Mouse (Mus musculus): ENCODE data around the gene Gm45213. TPM values are rescaled to one million over a fixed set of nuclear protein-coding genes. Genes with fewer than 3 reads are reported as not detected.

The Gm45213 gene
- polyA plus RNA-seq, 1 experiment from 2014 or later: not detected

DNA sequence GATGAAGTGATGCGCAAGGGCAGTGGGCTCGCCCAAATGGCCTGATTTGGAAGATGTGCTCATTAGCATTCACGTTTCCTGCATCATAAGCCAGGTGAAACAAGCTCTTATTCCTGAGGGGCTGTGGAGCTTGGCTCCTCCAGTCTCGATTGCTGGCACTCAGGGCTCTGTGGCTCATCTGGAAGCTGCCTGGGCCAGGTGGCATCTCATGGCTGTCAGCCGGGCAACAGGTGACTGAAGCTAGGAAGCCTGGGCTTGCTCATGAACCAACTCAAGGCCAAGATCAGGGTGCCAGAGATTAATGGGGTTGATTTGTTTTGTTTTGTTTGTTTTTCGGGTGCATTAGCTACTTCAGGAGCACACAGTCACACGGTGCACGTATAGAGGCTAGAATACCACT is 49.3 kb downstream of the Gm45213 start:
- Histone ChIP-seq H3K9me3 (ENCODE audit: control insufficient read depth, low read length) (no peaks in the 10 kb centered on the region), H3K27ac (ENCODE audit: low read depth, low read length) (no peak overlapping the region), H3K27me3 (ENCODE audit: control insufficient read depth, insufficient read depth, low read length) (no peaks in the 10 kb centered on the region), H3K36me3 (ENCODE audit: control insufficient read depth, insufficient read depth, low read length) (peaks cover 13% of the 10 kb centered on the region), H3K4me1 (ENCODE audit: control insufficient read depth, insufficient read depth, low read length) (no peaks in the 10 kb centered on the region), H3K4me2 (no peak overlapping the region), H3K9ac (ENCODE audit: low read length) (no peak overlapping the region), H3K4me3 (ENCODE audit: low read depth, low read length) (no peak overlapping the region)
- no peak for ATAC-seq (ENCODE audit: low FRiP score)
- 93% methylated on average over 8 of the region's 8 CpGs for WGBS
- DNase-seq (ENCODE audit: low spot score, missing footprints): no peak

DNA sequence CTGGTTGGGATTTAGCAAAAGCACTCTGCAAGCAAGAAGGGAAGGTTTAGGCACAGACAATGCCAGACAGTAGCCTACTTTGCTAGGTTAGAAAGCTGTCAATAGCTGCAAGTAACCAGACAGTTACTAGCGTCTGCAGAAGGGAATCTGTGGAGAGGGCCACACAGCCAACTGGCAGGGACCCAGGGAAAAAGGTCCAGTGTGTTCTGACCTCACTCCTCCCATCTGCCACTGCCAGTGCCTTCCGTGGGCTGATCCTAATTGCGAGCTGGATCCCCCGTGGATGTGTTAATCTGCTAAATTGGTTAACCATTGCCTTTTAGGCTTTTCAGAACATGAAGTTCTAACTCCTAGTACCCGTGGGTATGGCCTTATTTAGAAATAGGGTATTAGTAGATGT is 50.7 kb downstream of the Gm45213 start:
- 79% methylated on average over 5 of the region's 5 CpGs for WGBS
- Histone ChIP-seq H3K4me3 (ENCODE audit: low read depth, low read length) (no peak overlapping the region), H3K9me3 (ENCODE audit: control insufficient read depth, low read length) (no peaks in the 10 kb centered on the region), H3K9ac (ENCODE audit: low read length) (no peak overlapping the region), H3K36me3 (ENCODE audit: control insufficient read depth, insufficient read depth, low read length) (0 out of 2 replicates have a peak, but pooled peaks cover 6% of the 10 kb centered on the region), H3K4me1 (ENCODE audit: control insufficient read depth, insufficient read depth, low read length) (no peaks in the 10 kb centered on the region), H3K4me2 (no peak overlapping the region), H3K27ac (ENCODE audit: low read depth, low read length) (no peak overlapping the region), H3K27me3 (ENCODE audit: control insufficient read depth, insufficient read depth, low read length) (no peaks in the 10 kb centered on the region)
- ATAC-seq (ENCODE audit: low FRiP score) (no peak), DNase-seq (ENCODE audit: low spot score, missing footprints) (no peak)

DNA sequence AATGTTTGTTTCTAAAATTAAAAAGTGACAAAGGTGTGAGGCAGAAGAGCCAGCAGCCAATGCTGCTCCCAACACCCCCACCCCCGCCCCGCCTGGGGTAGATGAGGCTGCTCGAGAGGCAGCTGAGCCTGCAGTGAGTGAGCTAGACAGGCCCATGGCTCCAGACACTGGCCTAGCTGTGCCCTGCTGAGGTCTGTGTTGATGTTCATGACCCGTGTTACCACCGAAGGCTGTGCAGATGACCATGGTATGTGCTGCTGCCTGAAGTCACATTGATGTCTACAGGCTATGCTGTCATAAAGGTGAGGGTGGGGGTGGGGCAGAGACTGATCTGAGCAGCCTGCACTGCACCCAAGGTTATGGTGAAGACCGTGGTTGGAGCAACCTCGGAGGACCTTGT is 55.4 kb downstream of the Gm45213 start:
- H3K9me3 ChIP-seq (ENCODE audit: control insufficient read depth, low read length): no peaks in the 10 kb centered on the region
- 84% methylated on average over 7 of the region's 7 CpGs for WGBS
- no peaks in the 10 kb centered on the region for H3K4me1 ChIP-seq (ENCODE audit: control insufficient read depth, insufficient read depth, low read length)
- H3K4me2 ChIP-seq: no peak overlapping the region
- no peak overlapping the region for H3K9ac ChIP-seq (ENCODE audit: low read length)
- H3K4me3 ChIP-seq (ENCODE audit: low read depth, low read length): no peak overlapping the region
- no peaks in the 10 kb centered on the region for H3K27me3 ChIP-seq (ENCODE audit: control insufficient read depth, insufficient read depth, low read length)
- ATAC-seq (ENCODE audit: low FRiP score): no peak
- no peaks in the 10 kb centered on the region for H3K36me3 ChIP-seq (ENCODE audit: control insufficient read depth, insufficient read depth, low read length)
- H3K27ac ChIP-seq (ENCODE audit: low read depth, low read length): no peak overlapping the region
- DNase-seq (ENCODE audit: low spot score, missing footprints): no peak

DNA sequence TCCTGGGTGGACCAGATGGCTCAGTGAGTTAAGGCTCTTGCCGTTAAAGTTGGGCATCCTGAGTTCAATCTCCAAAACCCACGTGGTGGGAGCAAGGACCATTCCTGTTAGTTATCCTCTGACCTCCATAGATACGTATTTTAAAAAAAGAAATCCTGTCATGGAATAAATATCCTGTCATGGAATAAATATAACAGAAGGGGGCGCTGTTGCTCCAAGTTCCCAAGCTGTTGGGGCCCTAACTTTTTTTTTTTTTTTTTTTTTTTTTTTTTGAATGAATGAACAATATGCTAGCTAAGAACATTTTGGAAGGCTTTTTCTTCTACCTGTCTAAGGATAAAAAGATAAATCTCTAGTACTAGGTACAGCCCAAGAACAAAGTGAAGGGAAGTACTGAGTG is 58.5 kb downstream of the Gm45213 start:
- H3K36me3 ChIP-seq (ENCODE audit: control insufficient read depth, insufficient read depth, low read length): no peaks in the 10 kb centered on the region
- H3K9me3 ChIP-seq (ENCODE audit: control insufficient read depth, low read length): no peaks in the 10 kb centered on the region
- WGBS: 8% methylated on average over 4 of the region's 4 CpGs
- H3K4me3 ChIP-seq (ENCODE audit: low read depth, low read length): no peak overlapping the region
- H3K4me2 ChIP-seq: no peak overlapping the region
- no peaks in the 10 kb centered on the region for H3K4me1 ChIP-seq (ENCODE audit: control insufficient read depth, insufficient read depth, low read length)
- no peak for ATAC-seq (ENCODE audit: low FRiP score)
- no peak overlapping the region for H3K9ac ChIP-seq (ENCODE audit: low read length)
- no peak overlapping the region for H3K27ac ChIP-seq (ENCODE audit: low read depth, low read length)
- H3K27me3 ChIP-seq (ENCODE audit: control insufficient read depth, insufficient read depth, low read length): no peaks in the 10 kb centered on the region
- DNase-seq (ENCODE audit: low spot score, missing footprints): peak; percentile 94

DNA sequence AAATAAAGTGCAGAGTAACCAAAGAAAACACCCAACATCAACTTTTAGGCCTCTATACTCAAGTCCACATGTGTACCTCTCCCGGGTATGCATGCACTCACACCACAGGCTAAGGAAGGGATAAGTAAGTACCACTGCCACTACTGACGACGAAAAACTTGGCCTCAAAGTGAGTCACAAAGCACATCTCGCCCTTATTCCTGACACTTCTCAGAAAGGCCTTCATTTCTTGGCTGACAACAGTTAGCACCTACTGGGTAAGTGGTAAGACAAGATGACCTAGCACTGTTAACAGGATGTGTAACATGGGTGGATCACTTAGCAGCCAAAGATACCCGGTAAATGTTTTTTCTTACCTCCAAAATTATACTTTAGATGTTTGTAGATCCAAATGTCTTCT is 61.1 kb downstream of the Gm45213 start:
- Histone ChIP-seq H3K27ac (ENCODE audit: low read depth, low read length) (no peak overlapping the region), H3K4me1 (ENCODE audit: control insufficient read depth, insufficient read depth, low read length) (no peaks in the 10 kb centered on the region), H3K9ac (ENCODE audit: low read length) (no peak overlapping the region), H3K4me2 (no peak overlapping the region), H3K27me3 (ENCODE audit: control insufficient read depth, insufficient read depth, low read length) (no peaks in the 10 kb centered on the region), H3K4me3 (ENCODE audit: low read depth, low read length) (no peak overlapping the region), H3K9me3 (ENCODE audit: control insufficient read depth, low read length) (no peaks in the 10 kb centered on the region), H3K36me3 (ENCODE audit: control insufficient read depth, insufficient read depth, low read length) (no peaks in the 10 kb centered on the region)
- DNase-seq (ENCODE audit: low spot score, missing footprints) (no peak), ATAC-seq (ENCODE audit: low FRiP score) (no peak)
- WGBS: 90% methylated on average over 5 of the region's 5 CpGs

DNA sequence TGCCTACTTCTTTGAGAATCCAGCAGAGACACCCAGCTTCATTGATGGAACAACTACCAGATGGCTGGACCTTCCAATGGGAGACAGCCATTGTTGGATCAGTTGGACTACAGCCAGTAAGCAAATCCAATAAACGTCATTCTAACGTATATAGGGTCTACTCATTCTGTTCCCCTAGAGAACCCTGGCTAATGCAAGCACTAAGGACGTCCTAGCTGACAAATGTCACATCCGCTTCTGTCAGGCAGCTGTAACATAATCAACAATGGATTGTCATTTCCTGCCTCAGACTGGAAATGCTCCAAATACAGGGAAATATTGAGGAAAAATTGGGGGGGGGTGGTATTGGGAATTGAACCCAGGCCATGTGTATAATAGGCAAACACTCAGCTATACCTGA is 62.4 kb downstream of the Gm45213 start:
- Histone ChIP-seq H3K4me3 (ENCODE audit: low read depth, low read length) (no peak overlapping the region), H3K36me3 (ENCODE audit: control insufficient read depth, insufficient read depth, low read length) (no peaks in the 10 kb centered on the region), H3K27me3 (ENCODE audit: control insufficient read depth, insufficient read depth, low read length) (no peaks in the 10 kb centered on the region), H3K4me2 (no peak overlapping the region), H3K4me1 (ENCODE audit: control insufficient read depth, insufficient read depth, low read length) (peaks cover under 1% of the 10 kb centered on the region; the same call in 1 of the 2 replicates), H3K9me3 (ENCODE audit: control insufficient read depth, low read length) (no peaks in the 10 kb centered on the region), H3K27ac (ENCODE audit: low read depth, low read length) (no peak overlapping the region), H3K9ac (ENCODE audit: low read length) (no peak overlapping the region)
- DNase-seq (ENCODE audit: low spot score, missing footprints): no peak
- ATAC-seq (ENCODE audit: low FRiP score): no peak
- 71% methylated on average over 4 of the region's 4 CpGs for WGBS

DNA sequence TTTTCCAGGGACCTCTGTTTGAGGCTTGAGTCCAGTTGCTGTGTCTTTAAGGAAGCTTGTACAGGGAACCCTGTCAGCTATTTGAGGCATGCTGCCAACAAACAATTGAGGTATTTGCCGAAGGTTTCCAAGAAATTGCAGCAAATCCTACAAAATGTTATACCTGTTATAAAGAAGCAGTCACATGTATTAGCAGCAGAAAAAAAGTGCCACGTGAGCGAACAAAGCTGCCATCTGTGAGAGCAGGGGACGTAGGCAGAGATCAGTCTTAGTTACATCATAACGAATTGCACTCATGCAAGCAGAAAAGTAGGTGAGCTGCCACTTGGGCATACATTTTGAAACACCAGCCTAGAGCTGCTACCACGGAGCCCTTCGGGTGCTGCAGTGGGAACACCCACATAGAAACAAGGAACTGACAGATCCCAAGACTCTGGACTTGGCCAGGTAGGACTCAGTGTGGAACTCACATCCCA is 63.2 kb downstream of the Gm45213 start:
- Histone ChIP-seq H3K27me3 (ENCODE audit: control insufficient read depth, insufficient read depth, low read length) (no peaks in the 10 kb centered on the region), H3K4me3 (ENCODE audit: low read depth, low read length) (no peak overlapping the region), H3K9me3 (ENCODE audit: control insufficient read depth, low read length) (no peaks in the 10 kb centered on the region), H3K36me3 (ENCODE audit: control insufficient read depth, insufficient read depth, low read length) (no peaks in the 10 kb centered on the region), H3K9ac (ENCODE audit: low read length) (no peak overlapping the region), H3K27ac (ENCODE audit: low read depth, low read length) (no peak overlapping the region), H3K4me2 (no peak overlapping the region), H3K4me1 (ENCODE audit: control insufficient read depth, insufficient read depth, low read length) (peaks cover 6% of the 10 kb centered on the region; the same call in 1 of the 2 replicates)
- 83% methylated on average over 7 of the region's 7 CpGs for WGBS
- no peak for ATAC-seq (ENCODE audit: low FRiP score)
- no peak for DNase-seq (ENCODE audit: low spot score, missing footprints)

DNA sequence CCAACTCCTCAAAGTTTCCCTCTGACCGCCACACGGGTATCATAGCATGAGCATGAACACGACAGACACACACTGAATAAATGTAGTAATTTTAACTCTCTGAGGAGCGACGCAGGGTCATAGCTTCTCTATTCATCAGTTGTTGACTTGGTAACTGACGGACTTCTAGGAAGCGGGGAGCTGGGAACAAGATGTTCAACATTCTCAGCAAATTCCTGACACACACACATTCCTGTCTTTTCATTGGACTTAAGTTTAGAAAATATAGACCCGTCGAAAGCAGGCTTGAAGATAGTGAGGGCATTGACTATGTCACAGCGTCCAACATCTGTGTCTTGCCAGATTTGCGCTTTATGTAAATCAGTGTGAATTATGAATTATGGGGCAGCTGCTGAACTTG is 63.8 kb downstream of the Gm45213 start:
- ATAC-seq (ENCODE audit: low FRiP score): no peak
- Histone ChIP-seq H3K27me3 (ENCODE audit: control insufficient read depth, insufficient read depth, low read length) (no peaks in the 10 kb centered on the region), H3K4me3 (ENCODE audit: low read depth, low read length) (no peak overlapping the region), H3K4me2 (no peak overlapping the region), H3K36me3 (ENCODE audit: control insufficient read depth, insufficient read depth, low read length) (no peaks in the 10 kb centered on the region), H3K9ac (ENCODE audit: low read length) (no peak overlapping the region), H3K4me1 (ENCODE audit: control insufficient read depth, insufficient read depth, low read length) (peaks cover 8% of the 10 kb centered on the region; the same call in 1 of the 2 replicates), H3K27ac (ENCODE audit: low read depth, low read length) (no peak overlapping the region), H3K9me3 (ENCODE audit: control insufficient read depth, low read length) (no peaks in the 10 kb centered on the region)
- no peak for DNase-seq (ENCODE audit: low spot score, missing footprints)
- 83% methylated on average over 11 of the region's 11 CpGs for WGBS

DNA sequence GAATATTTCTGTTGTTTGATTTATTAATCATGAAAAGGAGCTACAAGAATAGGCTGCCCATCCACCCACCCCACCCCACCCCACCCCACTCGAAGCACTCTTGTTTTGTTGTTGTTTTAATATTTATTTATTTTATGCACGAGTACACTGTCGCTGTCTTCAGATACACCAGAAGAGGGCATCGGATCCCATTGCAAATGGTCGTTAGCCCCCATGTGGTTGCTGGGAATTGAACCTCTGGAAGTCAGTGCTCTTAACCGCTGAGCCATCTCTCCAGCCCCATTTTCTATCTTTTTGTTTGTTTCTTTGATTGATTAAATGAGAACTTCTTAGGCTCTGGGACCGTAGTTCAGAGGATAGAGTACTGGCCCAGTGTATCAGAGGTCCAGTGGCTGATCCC is 64.5 kb downstream of the Gm45213 start:
- Histone ChIP-seq H3K9me3 (ENCODE audit: control insufficient read depth, low read length) (no peaks in the 10 kb centered on the region), H3K4me3 (ENCODE audit: low read depth, low read length) (no peak overlapping the region), H3K4me2 (no peak overlapping the region), H3K4me1 (ENCODE audit: control insufficient read depth, insufficient read depth, low read length) (peaks cover 8% of the 10 kb centered on the region; the same call in 1 of the 2 replicates), H3K27ac (ENCODE audit: low read depth, low read length) (no peak overlapping the region), H3K9ac (ENCODE audit: low read length) (no peak overlapping the region), H3K27me3 (ENCODE audit: control insufficient read depth, insufficient read depth, low read length) (no peaks in the 10 kb centered on the region), H3K36me3 (ENCODE audit: control insufficient read depth, insufficient read depth, low read length) (no peaks in the 10 kb centered on the region)
- DNase-seq (ENCODE audit: low spot score, missing footprints): no peak
- 14% methylated on average over 7 of the region's 7 CpGs for WGBS
- ATAC-seq (ENCODE audit: low FRiP score): no peak
